Mouse (Mus musculus): ENCODE measurements around the gene Lrch4.
A peak's percentile ranks its signal among the peaks of the same experiment; 100 is the strongest.

Gene Lrch4

GRCm38 (mm10) chr5:137628498-137629305 is at the start of gene Lrch4, which contains the start of the genes Fbxo24 and Gm20605:
Gene Lrch4, plus strand, starts transcription at chr5:137629121.
Gene Fbxo24, minus strand, starts transcription at chr5:137629002.
Gene Gm20605, plus strand, starts transcription at chr5:137629175.
- peak; percentile 98 for DNase-seq

GRCm38 (mm10) chr5:137580246-137580645 is 48.7 kb upstream of the Lrch4 start:
- no peak for DNase-seq

- DNase-seq, result no peak
Measured at GRCm38 (mm10) chr5:137582702-137583101, 46.2 kb upstream of the Lrch4 start.

- DNase-seq, result no peak
Measured at GRCm38 (mm10) chr5:137583670-137584169, 45.2 kb upstream of the Lrch4 start.

- peak; percentile 71 for DNase-seq
Measured at GRCm38 (mm10) chr5:137584976-137585375, 43.9 kb upstream of the Lrch4 start.

GRCm38 (mm10) chr5:137590507-137590906 is 38.4 kb upstream of the Lrch4 start:
- no peak for DNase-seq

- no peak for DNase-seq
Measured at GRCm38 (mm10) chr5:137595921-137596320, 33.0 kb upstream of the Lrch4 start.

GRCm38 (mm10) chr5:137596601-137597261 is 32.2 kb upstream of the Lrch4 start:
- DNase-seq, result peak; percentile 10

GRCm38 (mm10) chr5:137597625-137598024 is 31.3 kb upstream of the Lrch4 start:
- DNase-seq, result no peak

- DNase-seq, result no peak
Measured at GRCm38 (mm10) chr5:137598100-137598826, 30.7 kb upstream of the Lrch4 start.

- DNase-seq, result peak; percentile 10
Measured at GRCm38 (mm10) chr5:137599600-137599999, 29.3 kb upstream of the Lrch4 start.

GRCm38 (mm10) chr5:137600281-137600618 is 28.7 kb upstream of the Lrch4 start:
- no peak for DNase-seq

GRCm38 (mm10) chr5:137600619-137601364 is 28.1 kb upstream of the Lrch4 start, which contains the start of gene Mospd3:
Gene Mospd3, minus strand, starts transcription at chr5:137601058.
- DNase-seq, result peak; percentile 98

GRCm38 (mm10) chr5:137601365-137601729 is 27.6 kb upstream of the Lrch4 start:
- DNase-seq, result peak; percentile 35

- no peak for DNase-seq
Measured at GRCm38 (mm10) chr5:137607860-137608653, 20.9 kb upstream of the Lrch4 start.

- no peak for DNase-seq
Measured at GRCm38 (mm10) chr5:137608654-137609190, 20.2 kb upstream of the Lrch4 start.

GRCm38 (mm10) chr5:137609292-137609691 is 19.6 kb upstream of the Lrch4 start:
- no peak for DNase-seq

- no peak for DNase-seq
Measured at GRCm38 (mm10) chr5:137610056-137610455, 18.9 kb upstream of the Lrch4 start.

GRCm38 (mm10) chr5:137610548-137611244 is 18.2 kb upstream of the Lrch4 start:
- DNase-seq, result peak; percentile 79

- DNase-seq, result peak; percentile 44
Measured at GRCm38 (mm10) chr5:137611245-137611602, 17.7 kb upstream of the Lrch4 start.

- no peak for DNase-seq
Measured at GRCm38 (mm10) chr5:137613076-137613475, 15.8 kb upstream of the Lrch4 start.
